Mouse (Mus musculus) ES-Bruce4 (cell line): ENCODE measurements at regions not wholly inside any gene's neighbourhood (a gene's known extent, or its start where the extent isn't known, plus 50 kb on each side); places are given as distances from the start of the nearest gene placed in this dataset.

Source experiments
- CTCF ChIP-seq: IDR thresholded peaks from one replicate; pipeline ENCODE4 v1.8.1; 2011; ENCODE audit warnings: low read depth, low read length
- EP300 ChIP-seq: IDR thresholded peaks from 2 replicates; pipeline ENCODE4 v1.6.1; 2011; ENCODE audit warnings: low read depth, low read length; ENCODE audit not compliant: insufficient read depth
- POLR2A ChIP-seq: IDR thresholded peaks from one replicate; pipeline ENCODE4 v1.8.1; 2011; ENCODE audit warnings: low read length; ENCODE audit not compliant: insufficient read depth

- TF ChIP-seq CTCF (no peak), EP300 (no peak), POLR2A (no peak)
Observed at GRCm38 (mm10) chr2:166383356-166383755, 227.9 kb upstream of the Sulf2 start.
